13 mouse cellular contexts compared by ENCODE assay signal in genomic region chr13:85430821-85431220, GRCm38 (mm10).
DNase-seq lines count a peak whose midpoint lies in the region; ATAC-seq and TF ChIP-seq lines count a peak whose summit lies in the region.
"Had no signal": no experiment of that assay in that cellular context is flagged by ENCODE, and none has a peak within 500 bp of the region (broad histone marks: within the 10 kb centered on the region; RNA-seq: fewer than 3 reads in every experiment).

No protein-coding gene starts in this region.

- H3K27ac ChIP-seq in hindbrain, embryonic 14.5 days = no peak overlapping the region
- H3K27ac ChIP-seq: heart, embryonic 10.5 days; intestine, embryonic 15.5 days; liver, embryonic 12.5 days had no signal

- no peaks in the 10 kb centered on the region for H3K36me3 ChIP-seq in myocyte (ENCODE audit: control insufficient read depth, insufficient read depth)
- H3K36me3 ChIP-seq in hindbrain, embryonic 14.5 days (replicated peaks; ENCODE audit: control insufficient read depth, insufficient read depth) = no peaks in the 10 kb centered on the region
- H3K36me3 ChIP-seq: heart, embryonic 10.5 days; intestine, embryonic 15.5 days; liver, embryonic 12.5 days had no signal

- no peaks in the 10 kb centered on the region for H3K4me1 ChIP-seq in hindbrain, embryonic 14.5 days (replicated peaks; ENCODE audit: control insufficient read depth, insufficient read depth, low read length)
- H3K4me1 ChIP-seq: heart, embryonic 10.5 days; intestine, embryonic 15.5 days; liver, embryonic 12.5 days had no signal

- H3ac ChIP-seq in myocyte (ENCODE audit: control insufficient read depth, insufficient read length) = no peak overlapping the region

- no peaks in the 10 kb centered on the region for H3K27me3 ChIP-seq in myocyte (ENCODE audit: control insufficient read depth, insufficient read depth, insufficient read length)
- no peaks in the 10 kb centered on the region for H3K27me3 ChIP-seq in hindbrain, embryonic 14.5 days (ENCODE audit: control insufficient read depth, insufficient read depth, low read length)
- H3K27me3 ChIP-seq: intestine, embryonic 15.5 days; liver, embryonic 12.5 days had no signal

- H3K79me2 ChIP-seq in myocyte (ENCODE audit: control insufficient read depth, insufficient read depth) = no peaks in the 10 kb centered on the region

- peak; percentile 48 for ATAC-seq in activated CD4-positive, CD25-positive, alpha-beta regulatory T cell, adult 4 months
- no peak for ATAC-seq in hindbrain, embryonic 14.5 days (ENCODE audit: low FRiP score)
- ATAC-seq: intestine, embryonic 15.5 days; liver, embryonic 12.5 days had no signal

- no peaks in the 10 kb centered on the region for H3K9me3 ChIP-seq in hindbrain, embryonic 14.5 days (ENCODE audit: control insufficient read depth, low read length)
- H3K9me3 ChIP-seq: heart, embryonic 10.5 days; intestine, embryonic 15.5 days; liver, embryonic 12.5 days had no signal

- WGBS in hindbrain, embryonic 14.5 days = 88% methylated on average over 2 of the region's 2 CpGs

- H3K4me2 ChIP-seq in myocyte (ENCODE audit: low read depth) = peak overlapping the region; percentile 57
- H3K4me2 ChIP-seq in hindbrain, embryonic 14.5 days (replicated peaks) = no peak overlapping the region
- H3K4me2 ChIP-seq: intestine, embryonic 15.5 days; liver, embryonic 12.5 days had no signal

- TF ChIP-seq POLR2A in myocyte (IDR thresholded peaks at IDR 0.05; ENCODE audit: insufficient read length, low read depth) = no peak

- DNase-seq in gastrocnemius, adult 18-20 months (ENCODE audit: low spot score) = peak; percentile 2
- DNase-seq in gastrocnemius, postnatal 4 days (ENCODE audit: low spot score in 2 of 2) = no peak
- DNase-seq in urinary bladder, postnatal 14 days (ENCODE audit: low spot score) = peak; percentile 56
- DNase-seq in urinary bladder, postnatal 4 days (ENCODE audit: low spot score in 2 of 2) = no peak
- DNase-seq in hindbrain, embryonic 14.5 days (ENCODE audit: low spot score) = no peak
- no peak for DNase-seq in thymus, adult 18-20 months
- DNase-seq: adrenal gland, postnatal 14 days; cerebellum, postnatal 10 days had no signal

- H3K9ac ChIP-seq in hindbrain, embryonic 14.5 days = no peak overlapping the region
- H3K9ac ChIP-seq: intestine, embryonic 15.5 days; liver, embryonic 12.5 days had no signal

- no peak overlapping the region for H3K4me3 ChIP-seq in myocyte
- no peak overlapping the region for H3K4me3 ChIP-seq in hindbrain, embryonic 14.5 days (replicated peaks; ENCODE audit: low read length)
- H3K4me3 ChIP-seq: heart, embryonic 10.5 days; intestine, embryonic 15.5 days; liver, embryonic 12.5 days had no signal

TF ChIP-seq in myocyte, 11 proteins besides CTCF, POLR2A, EP300 and RAD21:
- TF ChIP-seq SRF (IDR thresholded peaks at IDR 0.05; ENCODE audit: control insufficient read depth, insufficient read length, low read depth) = no peak
TF ChIP-seq in myocyte: peak in this region for 0.

Comparison
In these comparisons a context has a peak if more than half of its experiments do, and no peak if none do; other contexts are left out.
1. DNase-seq: peak in gastrocnemius, adult 18-20 months (single experiment) and urinary bladder, postnatal 14 days (single experiment); none in gastrocnemius, postnatal 4 days (0 of 2), urinary bladder, postnatal 4 days (0 of 2), hindbrain, embryonic 14.5 days (single experiment) and thymus, adult 18-20 months (0 of 2).